Mouse (Mus musculus) megakaryocyte, embryonic 14.5 days (primary cell): ENCODE measurements at regions not wholly inside any gene's neighbourhood (a gene's known extent, or its start where the extent isn't known, plus 50 kb on each side); places are given as distances from the start of the nearest gene placed in this dataset.

ENCODE experiments used
- FLI1 ChIP-seq: IDR thresholded peaks from 2 replicates; pipeline ENCODE4 v1.6.1; 2012; ENCODE audit warnings: low read length, inconsistent platforms, mixed read lengths
- GATA1 ChIP-seq: IDR thresholded peaks from 3 replicates; pipeline ENCODE4 v1.6.1; 2012; ENCODE audit warnings: mixed read lengths, low read length, inconsistent platforms, borderline replicate concordance

- TF ChIP-seq GATA1 (no peak), FLI1 (no peak)
Measured at GRCm38 (mm10) chr2:178834986-178835385, 404.7 kb downstream of the Cdh26 start.
